ENCODE assay signal across 12 mouse cellular contexts in genomic region chr6:144361267-144362038, GRCm38 (mm10).
DNase-seq lines count a peak whose midpoint lies in the region; ATAC-seq and TF ChIP-seq lines count a peak whose summit lies in the region.
"Had no signal": no experiment of that assay in that cellular context is flagged by ENCODE, and none has a peak within 500 bp of the region (broad histone marks: within the 10 kb centered on the region; RNA-seq: fewer than 3 reads in every experiment).

No protein-coding gene starts in this region.

- DNase-seq in R1 (ENCODE audit: low read depth, low spot score) = peak; percentile 95
- DNase-seq in limb, embryonic 10.5 days (ENCODE audit: low spot score) = peak; percentile 44
- no peak for DNase-seq in lung, adult 18-20 months
- no peak for DNase-seq in adrenal gland, adult (ENCODE audit: inconsistent age in 2 of 2, low spot score in 1 of 2)
- DNase-seq: cerebellum, postnatal 14 days; right cerebral cortex, adult 18-20 months had no signal

- H3K9me3 ChIP-seq in intestine, embryonic 16.5 days (ENCODE audit: control insufficient read depth, low read length) = no peaks in the 10 kb centered on the region
- no peaks in the 10 kb centered on the region for H3K9me3 ChIP-seq in intestine, embryonic 15.5 days
- H3K9me3 ChIP-seq in ES-Bruce4 (replicated peaks; ENCODE audit: control insufficient read depth, insufficient read depth, low read length, poor library complexity, severe bottlenecking) = peaks cover 7% of the 10 kb centered on the region; the same call in 1 of the 2 replicates
- no peaks in the 10 kb centered on the region for H3K9me3 ChIP-seq in limb, embryonic 10.5 days (replicated peaks)
- H3K9me3 ChIP-seq: stomach, embryonic 15.5 days had no signal

- no peaks in the 10 kb centered on the region for H3K27me3 ChIP-seq in intestine, embryonic 16.5 days (replicated peaks; ENCODE audit: control insufficient read depth, insufficient read depth, low read length)
- no peaks in the 10 kb centered on the region for H3K27me3 ChIP-seq in intestine, embryonic 15.5 days (replicated peaks)
- peaks cover 8% of the 10 kb centered on the region for H3K27me3 ChIP-seq in ES-Bruce4 (ENCODE audit: control insufficient read depth, insufficient read depth, low read length, poor library complexity, severe bottlenecking)
- H3K27me3 ChIP-seq in limb, embryonic 10.5 days (ENCODE audit: low read depth, poor library complexity, severe bottlenecking) = no peaks in the 10 kb centered on the region
- H3K27me3 ChIP-seq: stomach, embryonic 15.5 days had no signal

- H3K4me3 ChIP-seq in intestine, embryonic 16.5 days (ENCODE audit: low read length) = no peak overlapping the region
- no peak overlapping the region for H3K4me3 ChIP-seq in intestine, embryonic 15.5 days (replicated peaks)
- H3K4me3 ChIP-seq in ES-Bruce4 (ENCODE audit: low read depth, low read length) = no peak overlapping the region
- H3K4me3 ChIP-seq in limb, embryonic 10.5 days = no peak overlapping the region
- H3K4me3 ChIP-seq: hindbrain, embryonic 13.5 days; stomach, embryonic 15.5 days had no signal

- peak; percentile 55; the same call in 1 of the 2 replicates for ATAC-seq in intestine, embryonic 16.5 days
- ATAC-seq in intestine, embryonic 15.5 days = no peak
- ATAC-seq in CD4-positive, CD25-positive, alpha-beta regulatory T cell, adult 4 months = no peak

- H3K9ac ChIP-seq in intestine, embryonic 16.5 days (ENCODE audit: low read depth, low read length) = no peak overlapping the region
- no peak overlapping the region for H3K9ac ChIP-seq in intestine, embryonic 15.5 days
- H3K9ac ChIP-seq in ES-Bruce4 (ENCODE audit: low read depth, poor library complexity, severe bottlenecking) = no peak overlapping the region
- H3K9ac ChIP-seq: hindbrain, embryonic 13.5 days; stomach, embryonic 15.5 days had no signal

- WGBS in intestine, embryonic 16.5 days = 23% methylated on average over 5 of the region's 5 CpGs
- WGBS in intestine, embryonic 15.5 days = 26% methylated on average over 5 of the region's 5 CpGs
- 5% methylated on average over 5 of the region's 5 CpGs for WGBS in limb, embryonic 10.5 days

- peak; percentile 95 for TF ChIP-seq EP300 in ES-Bruce4 (IDR thresholded peaks at IDR 0.05; ENCODE audit: insufficient read depth, low read depth, low read length)

- H3K4me1 ChIP-seq in intestine, embryonic 16.5 days (ENCODE audit: control insufficient read depth, insufficient read depth, low read length) = no peaks in the 10 kb centered on the region; the same call in 1 of the 2 replicates
- no peaks in the 10 kb centered on the region for H3K4me1 ChIP-seq in intestine, embryonic 15.5 days (replicated peaks)
- no peaks in the 10 kb centered on the region for H3K4me1 ChIP-seq in ES-Bruce4 (ENCODE audit: control insufficient read depth, insufficient read depth, low read length)
- H3K4me1 ChIP-seq in limb, embryonic 10.5 days = peaks cover 16% of the 10 kb centered on the region
- H3K4me1 ChIP-seq: stomach, embryonic 15.5 days had no signal

- TF ChIP-seq CTCF in ES-Bruce4 (IDR thresholded peaks at IDR 0.05; ENCODE audit: low read depth, low read length) = no peak

- H3K27ac ChIP-seq in intestine, embryonic 16.5 days (ENCODE audit: low read length) = no peak overlapping the region
- no peak overlapping the region for H3K27ac ChIP-seq in intestine, embryonic 15.5 days
- no peak overlapping the region for H3K27ac ChIP-seq in ES-Bruce4 (ENCODE audit: insufficient read depth, low read length)
- peak overlapping the region; percentile 1 for H3K27ac ChIP-seq in limb, embryonic 10.5 days
- H3K27ac ChIP-seq: hindbrain, embryonic 13.5 days; stomach, embryonic 15.5 days had no signal

- no peaks in the 10 kb centered on the region for H3K36me3 ChIP-seq in intestine, embryonic 16.5 days (ENCODE audit: control insufficient read depth, insufficient read depth, low read length)
- no peaks in the 10 kb centered on the region for H3K36me3 ChIP-seq in intestine, embryonic 15.5 days
- H3K36me3 ChIP-seq in ES-Bruce4 (ENCODE audit: control insufficient read depth, insufficient read depth, low read length, poor library complexity, severe bottlenecking) = no peaks in the 10 kb centered on the region
- no peaks in the 10 kb centered on the region for H3K36me3 ChIP-seq in limb, embryonic 10.5 days
- H3K36me3 ChIP-seq: hindbrain, embryonic 13.5 days; stomach, embryonic 15.5 days had no signal

- H3K4me2 ChIP-seq in intestine, embryonic 16.5 days (ENCODE audit: low read depth, low read length) = no peak overlapping the region
- H3K4me2 ChIP-seq in intestine, embryonic 15.5 days (replicated peaks) = no peak overlapping the region
- H3K4me2 ChIP-seq: hindbrain, embryonic 13.5 days; stomach, embryonic 15.5 days had no signal

- no peak for TF ChIP-seq POLR2A in ES-Bruce4 (IDR thresholded peaks at IDR 0.05; ENCODE audit: insufficient read depth, low read length)

Comparison
In these comparisons a context has a peak if more than half of its experiments do, and no peak if none do; other contexts are left out.
1. DNase-seq: peak in R1 (single experiment) and limb, embryonic 10.5 days (single experiment); none in lung, adult 18-20 months (0 of 2) and adrenal gland, adult (0 of 2).